Mouse (Mus musculus): ENCODE data around the gene Cyp2d9. TPM values are rescaled to one million over a fixed set of nuclear protein-coding genes. Genes with fewer than 3 reads are reported as not detected.
"Not testable (repeated sequence)": the region's sequence is repeated elsewhere in the genome, so short reads cannot be mapped to it uniquely, and the experiment has no call there.

The Cyp2d9 gene
- total and polyA plus RNA-seq, 3 experiments, result not detected

DNA sequence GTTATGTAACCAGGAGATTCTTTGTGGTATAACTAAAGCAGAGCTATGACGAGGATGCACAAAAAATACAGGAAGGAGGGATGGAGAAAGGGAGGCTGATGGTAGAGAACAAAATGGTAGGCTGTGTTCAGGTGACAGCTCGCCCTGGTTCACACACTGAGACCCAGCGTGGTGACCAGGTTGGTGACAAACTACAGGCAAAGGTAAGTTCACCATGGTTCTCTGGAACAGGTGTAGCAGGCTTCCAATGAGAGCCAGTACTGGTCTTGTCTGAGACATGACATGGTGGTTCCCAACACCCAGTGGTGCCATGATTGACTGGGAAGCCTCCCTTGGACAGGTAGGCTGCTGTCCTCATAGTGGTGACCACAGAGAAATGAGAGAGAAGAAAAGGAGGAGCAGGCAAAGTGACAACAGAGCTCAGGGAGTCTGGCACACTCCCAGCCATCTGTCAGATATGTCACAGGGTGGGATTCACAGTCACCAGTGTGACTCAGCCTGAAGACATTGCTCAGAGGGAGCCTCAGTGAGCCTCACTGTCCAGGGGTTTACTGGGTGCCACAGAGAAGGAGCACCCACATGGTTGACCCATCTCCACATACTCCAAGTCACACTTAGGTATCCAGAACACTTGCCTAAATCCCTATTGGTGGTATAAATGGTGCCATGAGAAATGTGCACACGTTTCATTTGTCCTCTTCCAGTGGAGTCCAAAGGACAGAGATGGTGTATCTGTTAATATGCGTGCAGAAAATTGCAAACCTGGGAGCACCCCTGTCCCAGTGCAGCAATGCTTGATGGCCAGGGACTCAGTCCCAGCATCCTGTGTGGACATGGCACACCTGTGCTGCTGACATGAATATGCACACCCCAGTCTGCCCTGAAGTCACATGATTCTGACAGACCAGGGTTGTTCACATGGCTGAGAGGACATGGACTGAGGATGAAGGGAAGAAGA lies 24.1 kb downstream of the Cyp2d9 start:
- peaks cover 40% of the 10 kb centered on the region for H3K27me3 ChIP-seq (replicated peaks)
- no peak overlapping the region for H3K4me3 ChIP-seq (replicated peaks in 1 of 3; ENCODE audit: low read depth in 2 of 3, low read length in 2 of 3, poor library complexity in 1 of 3)
- TF ChIP-seq POLR2A (IDR thresholded peaks at IDR 0.05; ENCODE audit: low read depth, low read length) (no peak), MXI1 (IDR thresholded peaks at IDR 0.05; ENCODE audit: low read depth, low read length) (no peak), ZMIZ1 (IDR thresholded peaks at IDR 0.05; ENCODE audit: low read depth, low read length) (no peak), ELF1 (IDR thresholded peaks at IDR 0.05; ENCODE audit: low read depth, low read length) (no peak), TCF12 (IDR thresholded peaks at IDR 0.05; ENCODE audit: low read depth, low read length) (no peak), POLR2AphosphoS2 (IDR thresholded peaks at IDR 0.05; ENCODE audit: low read depth, low read length) (no peak), HCFC1 (IDR thresholded peaks at IDR 0.05; ENCODE audit: low read depth, low read length) (no peak)
- H3K79me2 ChIP-seq (replicated peaks; ENCODE audit: control insufficient read depth, extremely low read depth, insufficient read depth, poor library complexity, severe bottlenecking), result no peaks in the 10 kb centered on the region
- no peaks in the 10 kb centered on the region for H3K4me1 ChIP-seq (ENCODE audit: control insufficient read depth in 1 of 2, insufficient read depth in 2 of 2)
- H3K27ac ChIP-seq (ENCODE audit: insufficient read depth, low read depth), result no peak overlapping the region
- no peaks in the 10 kb centered on the region for H3K9me3 ChIP-seq (replicated peaks; ENCODE audit: low read length)
- H3K36me3 ChIP-seq (replicated peaks in 1 of 2; ENCODE audit: control insufficient read depth in 1 of 2, insufficient read depth in 1 of 2, low read length in 1 of 2), result no peaks in the 10 kb centered on the region
- dilution Hi-C loops (cut with MboI; ENCODE audit: extremely low pct_ligation_motif_present, extremely low pct_unique_long_range_greater_than_20kb, low sequenced_read_pairs) (no loop called here), in situ Hi-C loops (cut with MboI; ENCODE audit: low pct_ligation_motif_present, low pct_unique_long_range_greater_than_20kb, low sequenced_read_pairs) (loop anchor here (25.0 kb wide), 1 partner anchor 305 kb away; the partner anchor contains the start of gene Cyp2d40)
- no peak overlapping the region for H3K9ac ChIP-seq (ENCODE audit: insufficient read depth, low read depth)
- no peak for DNase-seq (ENCODE audit: extremely low read depth)
- no peak overlapping the region for H3K4me2 ChIP-seq (ENCODE audit: insufficient read depth, low read depth, poor library complexity, severe bottlenecking)

DNA sequence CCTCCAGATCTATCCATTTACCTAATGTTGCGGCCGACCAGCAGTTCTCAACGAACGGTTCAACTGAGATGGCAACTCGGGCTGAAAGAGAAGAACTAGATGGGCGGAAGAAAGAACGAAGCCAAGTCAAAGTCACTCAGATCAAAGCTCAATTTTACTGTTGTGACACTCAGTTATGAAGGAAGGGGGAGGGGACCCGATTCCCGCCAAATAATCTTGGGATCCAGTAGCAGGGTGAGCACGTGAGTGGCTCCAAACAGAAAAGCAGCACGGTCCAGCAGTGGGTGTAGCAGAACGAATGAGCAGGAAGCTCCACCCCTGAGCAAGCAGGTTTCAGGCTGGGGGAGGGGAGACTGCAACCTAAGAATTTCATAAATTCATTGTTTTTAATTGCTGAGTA lies 26.0 kb downstream of the Cyp2d9 start:
- dilution Hi-C loops (cut with MboI; ENCODE audit: extremely low pct_ligation_motif_present, extremely low pct_unique_long_range_greater_than_20kb, low sequenced_read_pairs); H3K79me2 ChIP-seq (replicated peaks; ENCODE audit: control insufficient read depth, extremely low read depth, insufficient read depth, poor library complexity, severe bottlenecking); H3K4me1 ChIP-seq (ENCODE audit: control insufficient read depth in 1 of 2, insufficient read depth in 2 of 2); H3K9ac ChIP-seq (ENCODE audit: insufficient read depth, low read depth); H3K27ac ChIP-seq (ENCODE audit: insufficient read depth, low read depth); H3K4me3 ChIP-seq (replicated peaks in 1 of 3; ENCODE audit: low read depth in 2 of 3, low read length in 2 of 3, poor library complexity in 1 of 3); H3K4me2 ChIP-seq (ENCODE audit: insufficient read depth, low read depth, poor library complexity, severe bottlenecking); H3K9me3 ChIP-seq (replicated peaks; ENCODE audit: low read length); H3K36me3 ChIP-seq (replicated peaks in 1 of 2; ENCODE audit: control insufficient read depth in 1 of 2, insufficient read depth in 1 of 2, low read length in 1 of 2); DNase-seq (ENCODE audit: extremely low read depth): not testable (repeated sequence)
- peaks cover 53% of the 10 kb centered on the region for H3K27me3 ChIP-seq (replicated peaks)
- in situ Hi-C loops (cut with MboI; ENCODE audit: low pct_ligation_motif_present, low pct_unique_long_range_greater_than_20kb, low sequenced_read_pairs), result loop anchor here (25.0 kb wide), 1 partner anchor 303 kb away; the partner anchor contains the start of gene Cyp2d40

- no peak for DNase-seq (ENCODE audit: extremely low read depth)
- Histone ChIP-seq H3K4me3 (replicated peaks in 1 of 3; ENCODE audit: low read depth in 2 of 3, low read length in 2 of 3, poor library complexity in 1 of 3) (no peak overlapping the region), H3K9me3 (replicated peaks; ENCODE audit: low read length) (no peaks in the 10 kb centered on the region), H3K27ac (ENCODE audit: insufficient read depth, low read depth) (no peak overlapping the region), H3K36me3 (replicated peaks in 1 of 2; ENCODE audit: control insufficient read depth in 1 of 2, insufficient read depth in 1 of 2, low read length in 1 of 2) (no peaks in the 10 kb centered on the region), H3K27me3 (replicated peaks) (peaks cover 59% of the 10 kb centered on the region), H3K9ac (ENCODE audit: insufficient read depth, low read depth) (no peak overlapping the region), H3K4me2 (ENCODE audit: insufficient read depth, low read depth, poor library complexity, severe bottlenecking) (no peak overlapping the region), H3K79me2 (replicated peaks; ENCODE audit: control insufficient read depth, extremely low read depth, insufficient read depth, poor library complexity, severe bottlenecking) (no peaks in the 10 kb centered on the region), H3K4me1 (ENCODE audit: control insufficient read depth in 1 of 2, insufficient read depth in 2 of 2) (no peaks in the 10 kb centered on the region)
- TF ChIP-seq RAD21 (IDR thresholded peaks at IDR 0.05; ENCODE audit: low read depth, low read length), result no peak
- in situ Hi-C loops (cut with MboI; ENCODE audit: low pct_ligation_motif_present, low pct_unique_long_range_greater_than_20kb, low sequenced_read_pairs) (loop anchor here (25.0 kb wide), 1 partner anchor 298 kb away; the partner anchor contains the start of gene Cyp2d40), dilution Hi-C loops (cut with MboI; ENCODE audit: extremely low pct_ligation_motif_present, extremely low pct_unique_long_range_greater_than_20kb, low sequenced_read_pairs) (no loop called here)
Measured at GRCm38 (mm10) chr15:82464701-82465100, 31.5 kb downstream of the Cyp2d9 start.

DNA sequence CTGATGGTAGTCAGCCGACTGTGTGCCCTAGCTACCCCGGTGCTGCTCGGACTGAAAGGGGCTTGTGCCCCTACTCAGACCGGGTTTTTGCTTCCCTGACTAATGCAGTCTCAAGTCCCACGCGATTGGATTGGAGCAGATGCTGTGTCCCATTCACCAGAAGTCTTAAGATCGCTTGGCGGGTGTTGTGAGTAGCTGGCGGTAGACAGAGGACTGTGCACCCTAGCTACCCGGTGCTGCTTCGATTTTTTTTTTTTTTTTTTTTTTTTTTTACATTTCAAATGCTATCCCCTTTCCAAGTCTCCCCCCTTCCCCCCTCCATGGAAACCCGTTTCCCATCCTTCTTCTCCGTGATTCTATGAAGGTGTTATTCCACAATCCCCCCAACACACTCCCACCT lies 61.0 kb downstream of the Cyp2d9 start:
- DNase-seq (ENCODE audit: extremely low read depth); H3K36me3 ChIP-seq (replicated peaks in 1 of 2; ENCODE audit: control insufficient read depth in 1 of 2, insufficient read depth in 1 of 2, low read length in 1 of 2); H3K79me2 ChIP-seq (replicated peaks; ENCODE audit: control insufficient read depth, extremely low read depth, insufficient read depth, poor library complexity, severe bottlenecking); H3K4me3 ChIP-seq (replicated peaks in 1 of 3; ENCODE audit: low read depth in 2 of 3, low read length in 2 of 3, poor library complexity in 1 of 3); in situ Hi-C loops (cut with MboI; ENCODE audit: low pct_ligation_motif_present, low pct_unique_long_range_greater_than_20kb, low sequenced_read_pairs); H3K27me3 ChIP-seq (replicated peaks); H3K4me1 ChIP-seq (ENCODE audit: control insufficient read depth in 1 of 2, insufficient read depth in 2 of 2); H3K27ac ChIP-seq (ENCODE audit: insufficient read depth, low read depth); H3K9me3 ChIP-seq (replicated peaks; ENCODE audit: low read length); dilution Hi-C loops (cut with MboI; ENCODE audit: extremely low pct_ligation_motif_present, extremely low pct_unique_long_range_greater_than_20kb, low sequenced_read_pairs); H3K4me2 ChIP-seq (ENCODE audit: insufficient read depth, low read depth, poor library complexity, severe bottlenecking); H3K9ac ChIP-seq (ENCODE audit: insufficient read depth, low read depth): not testable (repeated sequence)

All from CH12.LX (cell line).